Mouse (Mus musculus): ENCODE measurements around the gene Cyb5b. TPM values are rescaled to one million over a fixed set of nuclear protein-coding genes. Genes with fewer than 3 reads are reported as not detected.
"Not testable (repeated sequence)": the region's sequence is repeated elsewhere in the genome, so short reads cannot be mapped to it uniquely, and the experiment has no call there.

The Cyb5b gene
- polyA plus RNA-seq, 1 experiment from 2014 or later, result 77.0 TPM

DNA sequence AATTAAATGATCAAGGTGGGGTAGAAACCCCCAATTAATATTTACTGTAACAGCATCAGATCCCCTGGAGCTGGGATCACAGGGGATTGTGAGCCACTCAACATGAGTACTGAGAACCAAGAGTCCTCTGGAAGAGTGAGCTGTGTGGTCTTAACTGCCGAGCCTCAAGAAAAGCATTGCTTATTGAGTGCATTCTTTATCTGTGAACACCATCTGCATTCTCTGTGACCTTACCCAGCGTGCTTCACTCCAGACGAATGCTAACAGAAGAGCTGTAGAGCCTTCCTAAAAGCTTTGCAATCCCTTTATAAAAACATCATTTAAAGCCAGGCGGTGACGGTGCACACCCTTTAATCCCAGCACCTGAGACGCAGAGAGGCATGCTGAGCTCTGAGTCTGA is 42.9 kb downstream of the Cyb5b start:
- no peak for ATAC-seq (ENCODE audit: low FRiP score, low read depth)
- no peak overlapping the region for H3K27ac ChIP-seq

DNA sequence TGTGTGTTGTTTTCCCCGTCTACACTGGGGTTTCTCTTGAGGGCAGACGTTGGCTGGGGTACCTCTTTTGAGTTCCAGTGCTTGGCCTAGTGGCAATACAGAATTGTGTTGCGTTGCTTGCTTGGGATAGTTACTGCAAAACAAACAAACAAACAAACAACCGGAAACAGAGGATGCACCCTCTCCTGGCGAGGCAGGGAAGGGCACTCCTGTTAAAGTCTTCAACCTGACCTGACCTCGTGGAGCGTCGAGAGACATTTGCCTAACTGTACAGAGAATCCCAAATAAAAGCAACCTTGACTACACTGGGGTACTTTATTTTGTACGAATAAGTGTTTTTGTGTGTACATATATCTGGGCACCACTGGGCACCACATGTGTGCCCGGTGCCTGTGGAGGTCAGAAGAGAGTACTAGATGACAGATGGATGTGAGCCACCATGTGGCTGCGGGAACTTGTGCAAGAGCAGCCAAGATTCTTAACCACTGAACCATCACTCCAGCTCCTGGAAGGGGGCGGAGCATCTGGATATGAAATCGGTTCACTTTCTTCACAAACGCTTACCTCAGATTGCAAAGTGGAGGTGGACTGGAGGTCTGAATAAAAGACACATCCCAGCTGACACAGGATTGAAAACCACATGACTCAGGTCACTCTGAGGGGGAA is 44.5 kb downstream of the Cyb5b start:
- Histone ChIP-seq H3K9ac (no peak overlapping the region), H3K27me3 (no peaks in the 10 kb centered on the region), H3K4me2 (replicated peaks) (no peak overlapping the region), H3K4me1 (no peaks in the 10 kb centered on the region), H3K9me3 (no peaks in the 10 kb centered on the region), H3K27ac (no peak overlapping the region), H3K36me3 (no peaks in the 10 kb centered on the region), H3K4me3 (no peak overlapping the region)
- WGBS, result 90% methylated on average over 14 of the region's 14 CpGs
- no peak for ATAC-seq (ENCODE audit: low FRiP score, low read depth)

More for the DNA sequence above, 42.9 kb downstream of the Cyb5b start:
- Histone ChIP-seq H3K36me3 (no peaks in the 10 kb centered on the region), H3K4me2 (replicated peaks) (no peak overlapping the region), H3K4me3 (no peak overlapping the region), H3K9ac (no peak overlapping the region), H3K9me3 (no peaks in the 10 kb centered on the region), H3K4me1 (no peaks in the 10 kb centered on the region), H3K27me3 (no peaks in the 10 kb centered on the region)
- WGBS, result 79% methylated on average over 6 of the region's 6 CpGs

DNA sequence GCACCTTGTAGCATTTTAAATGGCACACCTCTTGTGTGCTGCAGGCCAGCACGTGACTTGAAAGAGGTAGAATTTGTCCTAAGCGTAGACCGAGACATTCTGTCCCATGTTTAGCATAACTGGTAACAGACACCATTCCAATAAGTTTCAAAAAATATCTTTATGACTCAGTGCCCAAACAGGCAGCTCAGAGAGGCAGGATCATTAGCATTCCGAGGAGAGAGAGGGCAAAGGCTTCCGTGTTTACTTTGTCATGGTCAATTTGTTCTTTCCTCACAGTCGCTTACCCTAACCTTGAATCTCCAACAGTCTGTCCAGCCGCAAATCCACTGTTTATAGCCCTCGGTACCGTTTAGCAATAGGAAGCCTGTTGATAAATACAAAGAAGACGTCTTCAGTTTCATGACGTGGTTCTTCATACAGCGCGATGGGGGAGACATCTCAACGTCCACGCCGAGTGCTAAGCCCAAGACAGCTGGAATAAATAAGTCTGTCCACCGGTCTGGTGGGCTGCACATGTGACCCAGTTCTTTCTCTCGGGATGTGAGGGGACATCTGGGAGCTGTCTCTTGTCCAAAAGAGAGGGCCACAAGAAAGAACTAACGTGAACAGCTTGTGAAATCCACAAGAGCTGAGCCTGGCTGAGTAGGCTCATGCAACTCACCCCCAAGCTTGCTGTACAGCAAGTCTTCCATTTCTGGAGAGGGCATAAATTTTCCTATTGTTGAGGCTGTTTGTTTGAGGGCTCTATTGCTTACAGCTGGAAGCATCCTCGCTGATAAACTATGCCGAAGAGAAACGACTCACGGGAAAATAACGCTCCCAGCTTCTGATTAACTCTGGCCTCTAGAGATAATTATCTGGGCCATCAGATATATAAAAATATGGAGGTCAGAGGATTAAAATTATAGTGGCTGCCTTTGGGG is 47.7 kb downstream of the Cyb5b start:
- Histone ChIP-seq H3K4me2 (replicated peaks) (no peak overlapping the region; the same call in 1 of the 2 replicates), H3K4me3 (no peak overlapping the region), H3K27ac (no peak overlapping the region; the same call in 1 of the 2 replicates), H3K4me1 (no peaks in the 10 kb centered on the region), H3K36me3 (no peaks in the 10 kb centered on the region), H3K27me3 (no peaks in the 10 kb centered on the region), H3K9me3 (no peaks in the 10 kb centered on the region), H3K9ac (no peak overlapping the region)
- no peak; the same call in 1 of the 2 replicates for ATAC-seq (ENCODE audit: low FRiP score, low read depth)
- 56% methylated on average over 24 of the region's 24 CpGs for WGBS

DNA sequence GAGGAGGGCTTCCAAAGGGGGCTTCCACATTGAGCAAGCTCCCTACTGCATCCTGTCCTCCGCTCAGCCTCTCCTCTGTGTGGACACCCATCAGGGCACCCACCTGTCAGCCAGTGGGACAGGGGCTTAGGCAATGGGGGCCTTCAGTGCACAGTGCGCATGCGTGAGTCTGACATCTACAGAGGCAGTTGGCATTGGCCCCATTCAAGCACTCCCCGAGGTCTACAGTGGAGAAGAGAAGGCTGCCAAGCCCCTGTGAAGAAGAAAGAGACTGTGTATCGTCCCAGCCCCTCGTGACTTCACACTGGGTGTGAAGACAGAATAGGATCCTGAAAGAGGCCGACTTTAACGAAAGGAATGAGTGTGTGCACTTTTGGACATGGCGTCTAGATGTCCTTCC is 54.7 kb downstream of the Cyb5b start:
- H3K9me3 ChIP-seq, result no peaks in the 10 kb centered on the region
- no peaks in the 10 kb centered on the region for H3K27me3 ChIP-seq
- H3K4me2 ChIP-seq (replicated peaks), result no peak overlapping the region
- H3K27ac ChIP-seq, result no peak overlapping the region
- no peaks in the 10 kb centered on the region for H3K36me3 ChIP-seq
- peaks cover 9% of the 10 kb centered on the region for H3K4me1 ChIP-seq
- WGBS, result 87% methylated on average over 9 of the region's 9 CpGs
- ATAC-seq (ENCODE audit: low FRiP score, low read depth), result no peak
- no peak overlapping the region for H3K9ac ChIP-seq
- no peak overlapping the region for H3K4me3 ChIP-seq

DNA sequence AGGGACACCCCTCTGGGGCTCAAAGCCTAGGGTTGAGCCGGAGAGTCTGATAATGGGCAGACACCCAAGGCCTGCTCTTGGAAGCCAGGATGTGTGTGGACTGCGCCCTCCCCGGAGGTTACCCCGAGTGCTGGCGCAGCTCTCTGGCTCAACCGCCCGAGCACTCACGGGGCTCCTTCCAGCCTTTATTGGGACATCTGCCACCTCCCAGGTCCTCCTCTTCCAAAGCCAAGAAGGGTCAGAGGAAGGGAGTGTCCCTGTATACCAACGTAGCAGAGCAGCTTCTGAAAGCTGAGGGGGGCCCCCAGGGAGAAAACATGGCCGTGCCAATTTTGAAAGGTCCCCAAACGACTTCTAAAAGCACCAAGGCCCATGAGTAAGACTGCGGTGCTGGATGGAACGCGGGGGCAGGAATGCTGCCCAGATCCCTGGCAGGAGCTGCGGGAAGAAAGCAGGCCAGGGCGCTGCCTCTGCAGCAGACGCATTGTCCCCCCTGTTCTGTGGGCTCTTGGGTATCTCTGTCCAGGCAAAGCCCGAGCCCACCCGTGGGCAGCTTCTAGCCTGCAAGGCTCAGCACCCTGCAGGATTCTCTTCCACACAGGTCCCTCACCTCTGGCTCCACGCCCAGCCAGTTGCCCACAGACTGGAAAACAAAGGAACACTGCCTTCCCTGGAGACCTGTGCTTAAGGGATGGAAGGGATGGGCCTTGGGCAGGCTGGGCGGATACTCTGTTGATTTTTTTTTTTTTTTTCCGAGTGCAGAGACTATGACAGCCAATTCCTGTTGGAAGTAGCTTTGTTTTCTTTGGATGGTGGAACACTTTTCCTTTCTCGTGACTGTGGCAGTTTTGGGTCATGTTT is 55.5 kb downstream of the Cyb5b start:
- no peak overlapping the region for H3K27ac ChIP-seq
- no peak overlapping the region for H3K4me3 ChIP-seq
- no peak for ATAC-seq (ENCODE audit: low FRiP score, low read depth)
- H3K9ac ChIP-seq, result 0 out of 2 replicates have a peak overlapping the region, but pooled peaks have one; percentile 31
- no peak overlapping the region for H3K4me2 ChIP-seq (replicated peaks)
- no peaks in the 10 kb centered on the region for H3K9me3 ChIP-seq
- no peaks in the 10 kb centered on the region for H3K36me3 ChIP-seq
- peaks cover 9% of the 10 kb centered on the region for H3K4me1 ChIP-seq
- no peaks in the 10 kb centered on the region for H3K27me3 ChIP-seq
- WGBS, result 73% methylated on average over 23 of the region's 23 CpGs

DNA sequence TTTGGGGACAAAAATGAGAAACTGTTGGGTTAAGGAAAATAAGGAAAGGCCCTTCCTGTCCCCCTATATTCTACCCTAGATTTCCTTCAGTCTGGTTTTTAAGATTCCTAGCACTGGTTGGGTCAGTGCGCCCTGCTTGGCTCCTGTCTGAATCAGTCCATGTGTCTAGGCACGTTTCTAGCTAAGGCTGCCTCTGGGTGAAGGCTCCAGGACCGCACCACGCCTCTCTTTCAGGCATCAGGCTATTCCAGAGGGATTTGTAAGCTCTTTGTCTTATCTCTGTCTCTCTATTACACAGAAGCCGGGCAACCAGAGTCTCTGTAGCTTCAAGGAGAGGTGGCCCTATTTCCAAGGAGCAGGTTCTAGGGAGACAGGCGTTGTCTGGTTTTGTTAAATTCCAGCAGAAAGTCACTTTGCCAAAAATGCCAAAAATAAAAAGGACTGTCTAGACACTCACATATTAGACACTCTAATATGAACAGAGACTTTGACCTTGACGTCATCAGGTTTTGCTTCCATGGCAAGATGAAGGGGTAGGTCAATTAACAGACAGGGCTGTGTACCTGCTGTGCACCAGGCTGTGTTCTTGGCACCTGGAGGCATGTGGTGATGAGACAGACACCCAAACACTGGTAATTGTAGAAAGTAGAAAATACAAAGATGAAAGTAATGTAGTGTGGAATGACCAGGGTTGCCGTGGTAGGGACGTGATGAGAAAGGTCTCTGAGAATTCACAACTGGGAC is 56.5 kb downstream of the Cyb5b start:
- no peaks in the 10 kb centered on the region for H3K9me3 ChIP-seq
- peaks cover 9% of the 10 kb centered on the region for H3K4me1 ChIP-seq
- H3K36me3 ChIP-seq, result no peaks in the 10 kb centered on the region
- ATAC-seq (ENCODE audit: low FRiP score, low read depth), result no peak
- peak overlapping the region; percentile 28; the same call in 1 of the 2 replicates for H3K27ac ChIP-seq
- H3K27me3 ChIP-seq, result no peaks in the 10 kb centered on the region
- no peak overlapping the region for H3K4me3 ChIP-seq
- H3K9ac ChIP-seq, result no peak overlapping the region
- WGBS, result 88% methylated on average over 9 of the region's 9 CpGs
- no peak overlapping the region for H3K4me2 ChIP-seq (replicated peaks)

DNA sequence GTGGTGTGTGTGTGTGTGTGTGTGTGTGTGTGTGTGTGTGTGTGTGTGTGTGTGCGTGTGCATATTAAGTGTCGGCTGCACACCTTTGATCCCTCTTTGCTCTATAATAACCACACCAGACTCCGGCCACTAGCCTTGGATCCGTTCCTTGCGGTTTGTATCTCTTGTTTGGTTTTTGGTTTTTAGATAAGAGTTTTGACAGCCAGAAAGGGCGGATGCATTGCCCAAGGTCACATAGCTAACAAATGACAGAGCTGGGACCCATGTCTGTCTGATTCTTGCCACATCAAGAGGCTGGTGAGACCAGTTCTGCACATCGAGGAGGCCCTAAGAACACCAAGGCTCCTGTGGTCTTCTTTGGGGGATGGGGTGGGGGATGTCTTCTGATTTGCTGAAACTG is 58.7 kb downstream of the Cyb5b start:
- ATAC-seq (ENCODE audit: low FRiP score, low read depth), result no peak

DNA sequence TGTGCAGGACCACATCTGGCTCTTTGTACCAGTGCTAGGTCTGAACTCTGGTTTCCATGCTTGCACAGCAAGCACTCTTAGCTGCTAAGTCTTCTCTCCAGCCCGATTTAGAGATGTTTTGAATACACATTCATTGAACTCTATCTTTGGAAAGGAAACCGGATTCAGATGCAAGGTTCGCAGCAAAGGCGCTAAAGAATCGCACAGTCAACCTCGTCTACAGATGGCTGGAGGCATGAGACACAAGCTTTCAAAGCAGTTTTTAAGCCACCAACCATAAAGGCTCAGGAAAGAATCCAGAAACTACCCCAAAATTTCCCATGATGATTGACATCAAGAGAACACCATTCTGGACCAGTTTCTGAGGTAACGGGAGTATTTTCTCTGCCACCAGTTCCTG is 61.6 kb downstream of the Cyb5b start:
- no peaks in the 10 kb centered on the region for H3K4me1 ChIP-seq
- no peaks in the 10 kb centered on the region for H3K36me3 ChIP-seq
- H3K9me3 ChIP-seq, result no peaks in the 10 kb centered on the region
- WGBS, result 89% methylated on average over 7 of the region's 7 CpGs
- no peaks in the 10 kb centered on the region for H3K27me3 ChIP-seq
- no peak overlapping the region for H3K4me3 ChIP-seq
- no peak for ATAC-seq (ENCODE audit: low FRiP score, low read depth)
- H3K27ac ChIP-seq, result no peak overlapping the region
- no peak overlapping the region for H3K9ac ChIP-seq
- no peak overlapping the region for H3K4me2 ChIP-seq (replicated peaks)

More for the DNA sequence above, 58.7 kb downstream of the Cyb5b start:
- peaks cover 9% of the 10 kb centered on the region for H3K4me1 ChIP-seq
- H3K4me3 ChIP-seq, result no peak overlapping the region
- no peak overlapping the region for H3K9ac ChIP-seq
- no peak overlapping the region for H3K4me2 ChIP-seq (replicated peaks)
- no peaks in the 10 kb centered on the region for H3K9me3 ChIP-seq
- no peaks in the 10 kb centered on the region for H3K36me3 ChIP-seq
- no peaks in the 10 kb centered on the region for H3K27me3 ChIP-seq
- WGBS, result 86% methylated on average over 7 of the region's 7 CpGs
- H3K27ac ChIP-seq, result no peak overlapping the region

DNA sequence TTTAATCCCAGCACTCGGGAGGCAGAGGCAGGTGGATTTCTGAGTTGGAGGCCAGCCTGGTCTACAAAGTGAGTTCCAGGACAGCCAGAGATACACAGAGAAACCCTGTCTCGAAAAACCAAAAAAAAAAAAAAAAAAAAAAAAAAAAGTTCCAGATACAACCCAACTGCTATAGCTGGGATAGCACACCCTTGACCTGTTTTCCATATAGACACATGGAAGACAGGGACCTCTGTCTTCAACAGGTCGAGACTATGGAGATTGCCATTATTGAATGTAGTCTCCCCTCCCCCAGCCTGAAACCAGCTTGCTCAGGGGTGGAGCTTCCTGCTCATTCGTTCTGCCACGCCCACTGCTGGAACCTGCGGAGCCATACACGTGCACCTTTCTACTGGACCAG is 66.8 kb downstream of the Cyb5b start:
- 75% methylated on average over 7 of the region's 7 CpGs for WGBS
- H3K4me3 ChIP-seq; H3K4me2 ChIP-seq (replicated peaks); H3K27ac ChIP-seq; H3K27me3 ChIP-seq; H3K9ac ChIP-seq; H3K36me3 ChIP-seq; ATAC-seq (ENCODE audit: low FRiP score, low read depth); H3K4me1 ChIP-seq; H3K9me3 ChIP-seq: not testable (repeated sequence)

DNA sequence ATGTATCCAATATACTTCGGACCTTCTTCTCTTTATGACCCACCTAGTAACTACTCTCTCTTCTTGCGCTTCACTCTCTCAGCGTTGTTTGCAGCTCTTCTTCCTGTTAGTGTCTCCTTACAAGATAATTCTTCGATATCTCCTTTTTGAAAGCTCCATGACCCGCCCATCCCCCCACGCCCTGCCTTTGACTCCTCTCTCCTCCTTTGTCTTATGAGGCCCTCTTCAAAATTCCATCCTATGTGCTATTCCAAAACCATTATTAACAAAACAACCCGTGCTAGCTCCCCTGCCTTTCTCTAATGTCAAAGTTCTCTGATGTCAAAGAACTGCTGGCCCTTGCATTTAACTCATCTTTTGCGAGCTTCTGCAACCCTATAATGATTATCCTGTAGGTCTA is 67.7 kb downstream of the Cyb5b start:
- no peak overlapping the region for H3K4me2 ChIP-seq (replicated peaks)
- H3K36me3 ChIP-seq, result no peaks in the 10 kb centered on the region
- H3K27me3 ChIP-seq, result no peaks in the 10 kb centered on the region
- WGBS, result 87% methylated on average over 8 of the region's 8 CpGs
- H3K9ac ChIP-seq, result no peak overlapping the region
- no peak overlapping the region for H3K27ac ChIP-seq
- H3K4me3 ChIP-seq, result no peak overlapping the region
- ATAC-seq (ENCODE audit: low FRiP score, low read depth), result no peak
- no peaks in the 10 kb centered on the region for H3K4me1 ChIP-seq
- no peaks in the 10 kb centered on the region for H3K9me3 ChIP-seq

DNA sequence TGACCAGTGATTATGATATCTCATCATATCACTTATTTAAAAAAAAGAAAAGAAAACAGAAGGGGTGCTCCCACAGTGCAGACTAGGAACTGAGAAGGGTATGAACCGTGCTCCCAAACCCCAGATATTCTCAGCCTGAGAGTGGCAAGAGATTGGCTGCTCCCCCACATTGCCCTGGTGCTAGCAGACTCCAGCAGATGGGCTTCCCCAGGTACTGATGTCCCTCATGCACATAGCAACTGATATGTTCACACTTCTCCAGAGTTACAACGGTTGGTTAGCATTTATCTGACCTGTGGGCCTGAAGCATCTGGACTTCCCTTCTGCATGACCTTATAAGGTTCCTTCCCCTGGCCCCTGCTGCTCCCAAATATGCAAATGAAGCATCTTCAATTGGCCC is 68.6 kb downstream of the Cyb5b start:
- ATAC-seq (ENCODE audit: low FRiP score, low read depth), result no peak
- Histone ChIP-seq H3K4me1 (no peaks in the 10 kb centered on the region), H3K4me3 (no peak overlapping the region), H3K27me3 (no peaks in the 10 kb centered on the region), H3K9me3 (no peaks in the 10 kb centered on the region), H3K4me2 (replicated peaks) (no peak overlapping the region), H3K9ac (no peak overlapping the region), H3K36me3 (no peaks in the 10 kb centered on the region), H3K27ac (no peak overlapping the region)
- WGBS, result 72% methylated on average over 2 of the region's 2 CpGs
